Mouse (Mus musculus) left cerebral cortex, postnatal 14 days (tissue): ENCODE data around the gene Tmem80. TPM values are rescaled to one million over a fixed set of nuclear protein-coding genes. Genes with fewer than 3 reads are reported as not detected.

Experiments used
- total RNA-seq, 2 experiments: library from RNA; stranded (reverse); gene quantifications; 2 replicates each; pipeline ENCODE4 v1.2.3; 2021

The Tmem80 gene
- total RNA-seq, 2 experiments from 2014 or later: 23.6 to 30.6 TPM

Other genes with a start within 250 kb of the Tmem80 start
- under 1 TPM in 1 of 2 experiments, not detected in 1; 0.55 TPM for gene Pkp3, start 249.5 kb upstream of the Tmem80 start, total RNA-seq
- gene Sigirr, start 227.2 kb upstream of the Tmem80 start, total RNA-seq: 1 to 10 TPM; 2.5 to 2.6 TPM
- not detected for gene Ano9, start 209.9 kb upstream of the Tmem80 start, total RNA-seq
- gene Ptdss2, start 205.4 kb upstream of the Tmem80 start, total RNA-seq: 10 to 100 TPM; 52.9 to 65.6 TPM
- 10 to 100 TPM; 25.8 to 25.9 TPM for gene Rnh1, start 154.9 kb upstream of the Tmem80 start, total RNA-seq
- 100 to 1,000 TPM; 249 to 272 TPM for gene Hras, start 133.7 kb upstream of the Tmem80 start, total RNA-seq
- 1 to 10 TPM; 3.6 to 4.5 TPM for gene Lrrc56, start 133.6 kb upstream of the Tmem80 start, total RNA-seq
- gene Lmntd2, start 113.7 kb upstream of the Tmem80 start, total RNA-seq: not detected
- gene Rassf7, start 111.9 kb upstream of the Tmem80 start, total RNA-seq: under 1 TPM in 1 of 2 experiments, not detected in 1; 0.47 TPM
- 10 to 100 TPM; 65.9 to 66.6 TPM for gene Phrf1, start 99.0 kb upstream of the Tmem80 start, total RNA-seq
- 1 to 10 TPM in 1 of 2 experiments, not detected in 1; 1.4 TPM for gene Irf7, start 61.3 kb upstream of the Tmem80 start, total RNA-seq
- gene Cdhr5, start 51.0 kb upstream of the Tmem80 start, total RNA-seq: not detected
- not detected for gene Sct, start 48.6 kb upstream of the Tmem80 start, total RNA-seq
- under 1 TPM; 0.15 to 0.27 TPM for gene Drd4, start 35.7 kb upstream of the Tmem80 start, total RNA-seq
- 100 to 1,000 TPM; 164 to 170 TPM for gene Deaf1, start within 50 bp of the Tmem80 start, total RNA-seq
- gene Eps8l2, start 11.1 kb downstream of the Tmem80 start, total RNA-seq: 1 to 10 TPM; 1.3 to 1.8 TPM
- 100 to 1,000 TPM; 102 to 119 TPM for gene Taldo1, start 64.5 kb downstream of the Tmem80 start, total RNA-seq
- gene Gatd1, start 86.4 kb downstream of the Tmem80 start, total RNA-seq: 10 to 100 TPM; 36.0 to 42.6 TPM
- gene Cend1, start 101.8 kb downstream of the Tmem80 start, total RNA-seq: 100 to 1,000 TPM; 338 to 362 TPM
- 100 to 1,000 TPM; 331 to 339 TPM for gene Slc25a22, start 110.2 kb downstream of the Tmem80 start, total RNA-seq
- 1 to 10 TPM; 1.2 to 2.4 TPM for gene Pidd1, start 116.3 kb downstream of the Tmem80 start, total RNA-seq
- 100 to 1,000 TPM; 572 to 599 TPM for gene Rplp2, start 119.6 kb downstream of the Tmem80 start, total RNA-seq
- 10 to 100 TPM; 22.9 to 28.8 TPM for gene Pnpla2, start 127.5 kb downstream of the Tmem80 start, total RNA-seq
- gene Cracr2b, start 133.4 kb downstream of the Tmem80 start, total RNA-seq: 1 to 10 TPM; 5.3 to 5.6 TPM
- 10 to 100 TPM; 27.5 to 33.8 TPM for gene Cd151, start 139.7 kb downstream of the Tmem80 start, total RNA-seq
- 10 to 100 TPM; 43.8 to 44.4 TPM for gene Polr2l, start 147.4 kb downstream of the Tmem80 start, total RNA-seq
- 10 to 100 TPM; 23.2 to 23.7 TPM for gene Tspan4, start 147.5 kb downstream of the Tmem80 start, total RNA-seq
- gene Chid1, start 212.1 kb downstream of the Tmem80 start, total RNA-seq: 10 to 100 TPM; 72.0 to 73.5 TPM
- 100 to 1,000 TPM; 230 to 231 TPM for gene Ap2a2, start 234.4 kb downstream of the Tmem80 start, total RNA-seq